Mouse (Mus musculus) kidney, embryonic 14.5 days (tissue): ENCODE measurements around the gene Apela. TPM values are rescaled to one million over a fixed set of nuclear protein-coding genes. Genes with fewer than 3 reads are reported as not detected.

ENCODE experiments used
- ATAC-seq: fragments of 200-750 bp; cut with Nextera tagmentation; 2 replicates; pipeline ENCODE4 v1.8.0; 2017; ENCODE audit warnings: moderate number of reproducible peaks, mild to moderate bottlenecking, moderate TSS enrichment, moderate library complexity; ENCODE audit not compliant: low FRiP score, low TSS enrichment
- H3K27ac ChIP-seq: fragments of 300-500 bp; sonication (generic); 2 replicates; pipeline ENCODE4 v1.5.1; 2014; ENCODE audit warnings: low read depth, mild to moderate bottlenecking, low read length, moderate library complexity, mixed read lengths
- H3K27me3 ChIP-seq: fragments of 300-500 bp; sonication (generic); 2 replicates; pipeline ENCODE4 v1.6.1; 2014; ENCODE audit warnings: mild to moderate bottlenecking, low read length; ENCODE audit not compliant: control insufficient read depth, insufficient read depth
- H3K36me3 ChIP-seq: fragments of 300-500 bp; sonication (generic); 2 replicates; pipeline ENCODE4 v1.6.1; 2014; ENCODE audit warnings: low read length, mixed read lengths; ENCODE audit not compliant: control insufficient read depth, insufficient read depth
- H3K4me1 ChIP-seq: fragments of 300-500 bp; sonication (generic); 2 replicates; pipeline ENCODE4 v1.6.1; 2014; ENCODE audit warnings: low read length, mixed read lengths; ENCODE audit not compliant: control insufficient read depth, insufficient read depth
- H3K4me2 ChIP-seq: fragments of 300-500 bp; sonication (generic); replicated peaks from 2 replicates; pipeline ENCODE4 v1.6.1; 2014; ENCODE audit warnings: low read depth, mild to moderate bottlenecking, low read length
- H3K4me3 ChIP-seq: fragments of 300-500 bp; sonication (generic); 2 replicates; pipeline ENCODE4 v1.5.1; 2014; ENCODE audit warnings: mild to moderate bottlenecking, low read length
- H3K9ac ChIP-seq: fragments of 300-500 bp; sonication (generic); 2 replicates; pipeline ENCODE4 v1.6.1; 2014; ENCODE audit warnings: low read depth, mild to moderate bottlenecking, low read length, moderate library complexity
- H3K9me3 ChIP-seq: fragments of 300-500 bp; sonication (generic); 2 replicates; pipeline ENCODE4 v1.6.1; 2016; ENCODE audit warnings: low read length; ENCODE audit not compliant: control insufficient read depth
- WGBS: fragments of 180-500 bp; shearing (Covaris S2); extraction: QIAGEN DNeasy Blood & Tissue Kit; methylation state at CpG from one replicate; pipeline ENCODE4 v1.1.7; 2014; 5-methylcytosine and 5-hydroxymethylcytosine counted together
- polyA plus RNA-seq: library from polyadenylated mRNA; unstranded; fragments of >200 nt; fragmentation: Nextera tagmentation; extraction: Ambion mirVana; gene quantifications from 2 replicates; pipeline ENCODE4 v1.2.1, GENCODE M21; 2014

Gene Apela
- polyA plus RNA-seq, 1 experiment from 2014 or later = 11.3 TPM

DNA sequence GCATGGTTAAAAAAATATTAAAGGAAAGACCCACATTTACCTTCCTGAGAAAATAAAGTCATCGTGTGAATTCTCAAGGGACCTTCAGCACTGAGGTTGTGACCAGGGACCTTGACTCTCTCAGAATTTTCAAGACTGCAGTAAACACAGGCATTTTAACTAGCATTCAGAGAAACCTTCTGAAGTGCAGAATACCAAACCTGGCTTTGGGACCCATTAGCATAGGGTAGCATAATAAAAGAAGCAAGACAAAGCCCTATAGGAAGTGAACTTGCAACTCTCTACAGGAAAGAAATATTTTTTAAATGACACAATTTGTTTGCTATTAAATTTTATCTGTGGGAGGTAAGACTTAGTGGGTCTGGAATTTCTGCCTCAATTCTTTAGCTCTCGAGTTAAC, 26.9 kb upstream of the Apela start:
- Histone ChIP-seq H3K4me2 (no peak overlapping the region), H3K9ac (no peak overlapping the region), H3K36me3 (no peaks in the 10 kb centered on the region), H3K4me1 (no peaks in the 10 kb centered on the region), H3K27ac (no peak overlapping the region), H3K9me3 (no peaks in the 10 kb centered on the region), H3K27me3 (no peaks in the 10 kb centered on the region), H3K4me3 (no peak overlapping the region)
- WGBS = 37% methylated on average over 2 of the region's 2 CpGs
- peak; percentile 24; the same call in 1 of the 2 replicates for ATAC-seq

DNA sequence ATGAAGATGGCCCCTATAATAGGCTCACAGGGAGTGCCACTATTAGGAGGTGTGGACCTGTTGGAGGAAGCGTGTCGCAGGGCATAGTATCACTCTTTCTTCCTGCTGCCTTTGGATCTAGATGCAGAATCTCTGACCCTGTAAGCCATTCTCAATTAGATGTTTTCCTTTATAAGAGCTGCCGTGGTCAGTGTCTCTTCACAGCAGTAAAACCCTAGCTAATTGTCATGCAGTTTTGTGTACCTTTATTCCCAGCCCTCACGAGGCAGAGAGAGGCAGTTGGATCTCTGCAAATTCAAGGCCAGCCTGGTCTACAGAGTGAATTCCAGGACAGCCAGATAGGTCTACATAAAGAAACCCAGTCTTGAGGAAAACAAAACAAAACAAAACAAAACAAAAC, 25.1 kb upstream of the Apela start:
- H3K36me3 ChIP-seq = no peaks in the 10 kb centered on the region
- no peak overlapping the region for H3K4me2 ChIP-seq
- no peak overlapping the region for H3K9ac ChIP-seq
- no peaks in the 10 kb centered on the region for H3K27me3 ChIP-seq
- H3K27ac ChIP-seq = no peak overlapping the region
- ATAC-seq = no peak
- no peaks in the 10 kb centered on the region for H3K4me1 ChIP-seq
- H3K4me3 ChIP-seq = no peak overlapping the region
- WGBS = 76% methylated on average over 4 of the region's 4 CpGs
- no peaks in the 10 kb centered on the region for H3K9me3 ChIP-seq

DNA sequence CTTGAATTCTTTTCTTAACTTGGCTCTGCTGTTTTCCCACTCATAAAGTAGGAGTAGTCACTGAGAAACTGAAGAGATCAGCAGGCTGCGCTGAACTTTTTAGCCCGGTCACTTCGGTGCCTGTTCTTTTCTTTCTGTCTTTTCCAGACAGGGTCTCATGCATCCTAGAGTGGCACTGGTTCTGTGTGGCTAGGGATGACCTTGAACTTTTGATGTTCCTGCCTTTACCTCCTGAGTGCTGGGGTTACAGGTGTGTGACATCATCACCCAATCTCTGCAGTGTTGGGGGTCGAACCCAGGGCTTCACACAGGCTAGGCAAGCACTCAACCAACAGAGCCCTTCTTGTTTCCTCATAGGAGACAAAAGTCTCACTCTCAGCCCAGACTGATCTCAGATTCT, 19.6 kb upstream of the Apela start:
- ATAC-seq = no peak

DNA sequence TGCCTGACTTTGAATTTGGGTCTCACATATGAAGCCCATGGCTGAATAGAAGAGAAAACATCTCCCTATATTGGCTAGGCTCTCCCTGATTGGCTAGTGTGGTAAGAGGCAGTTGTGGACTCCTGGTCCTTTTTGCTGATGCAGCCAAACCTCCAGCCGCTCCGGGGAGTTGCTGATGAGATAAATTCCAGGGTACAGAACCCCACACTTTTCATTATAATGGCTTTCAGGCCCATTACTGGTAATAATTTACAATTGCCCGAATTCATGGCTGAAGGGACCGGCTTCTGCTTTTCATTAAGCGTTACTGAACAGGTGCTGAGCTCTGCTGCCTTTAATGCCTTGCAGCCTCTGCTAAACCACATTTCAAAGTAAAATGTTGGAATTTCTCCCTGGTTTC, 16.8 kb upstream of the Apela start:
- H3K9me3 ChIP-seq = 0 out of 2 replicates have a peak, but pooled peaks cover 2% of the 10 kb centered on the region
- H3K4me3 ChIP-seq = no peak overlapping the region
- H3K27ac ChIP-seq = no peak overlapping the region
- no peaks in the 10 kb centered on the region for H3K36me3 ChIP-seq
- 54% methylated on average over 5 of the region's 5 CpGs for whole genome bisulfite sequencing
- no peaks in the 10 kb centered on the region for H3K27me3 ChIP-seq
- H3K4me1 ChIP-seq = no peaks in the 10 kb centered on the region
- ATAC-seq = no peak
- no peak overlapping the region for H3K9ac ChIP-seq
- no peak overlapping the region for H3K4me2 ChIP-seq

More for the DNA sequence above, 19.6 kb upstream of the Apela start:
- no peak overlapping the region for H3K27ac ChIP-seq
- H3K4me3 ChIP-seq = no peak overlapping the region
- H3K9ac ChIP-seq = no peak overlapping the region
- no peak overlapping the region for H3K4me2 ChIP-seq
- 90% methylated on average over 4 of the region's 4 CpGs for WGBS
- no peaks in the 10 kb centered on the region for H3K36me3 ChIP-seq
- no peaks in the 10 kb centered on the region for H3K4me1 ChIP-seq
- H3K9me3 ChIP-seq = no peaks in the 10 kb centered on the region
- no peaks in the 10 kb centered on the region for H3K27me3 ChIP-seq

DNA sequence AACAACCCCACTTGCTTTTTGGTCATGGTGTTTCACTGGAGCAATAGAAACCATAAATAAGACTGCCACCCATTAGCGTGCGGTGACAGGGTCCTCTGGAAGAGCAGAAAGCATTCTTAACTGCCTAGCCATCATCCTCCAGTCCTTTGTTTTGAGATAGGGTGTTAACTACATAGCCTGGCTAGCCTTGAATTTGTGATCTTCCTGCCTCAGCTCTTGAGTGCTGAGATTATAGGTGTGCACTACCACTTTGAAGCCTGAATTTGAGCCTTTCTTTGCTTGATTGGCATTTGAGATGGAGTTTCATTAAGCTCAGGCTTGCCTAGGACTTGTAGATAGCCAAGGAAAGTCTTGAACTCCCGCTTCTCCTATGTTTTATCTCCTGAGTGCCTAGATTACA, 16.4 kb upstream of the Apela start:
- H3K4me1 ChIP-seq = no peaks in the 10 kb centered on the region
- no peak for ATAC-seq
- no peak overlapping the region for H3K9ac ChIP-seq
- 0 out of 2 replicates have a peak, but pooled peaks cover 2% of the 10 kb centered on the region for H3K9me3 ChIP-seq
- WGBS = 62% methylated on average over 3 of the region's 3 CpGs
- H3K27me3 ChIP-seq = no peaks in the 10 kb centered on the region
- H3K4me2 ChIP-seq = no peak overlapping the region
- H3K36me3 ChIP-seq = no peaks in the 10 kb centered on the region
- H3K4me3 ChIP-seq = no peak overlapping the region
- no peak overlapping the region for H3K27ac ChIP-seq

DNA sequence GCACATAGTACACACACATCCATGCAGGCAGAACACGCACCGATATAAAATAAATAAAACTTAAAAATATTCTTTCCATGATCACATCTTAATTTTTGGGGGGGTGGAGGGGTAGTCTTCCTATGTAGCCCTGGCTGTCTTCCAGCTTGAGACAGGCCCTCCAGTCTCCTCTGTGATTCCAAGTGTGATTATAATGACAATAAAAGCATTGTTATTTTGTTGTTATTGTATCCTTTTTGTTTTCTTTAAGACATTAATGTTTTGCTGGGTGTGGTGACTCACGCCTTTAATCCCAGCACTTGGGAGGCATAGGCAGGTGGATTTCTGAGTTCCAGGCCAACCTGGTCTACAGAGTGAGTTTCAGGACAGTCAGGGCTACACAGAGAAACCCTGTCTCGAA, 10.7 kb upstream of the Apela start:
- Histone ChIP-seq H3K4me3 (no peak overlapping the region), H3K27me3 (no peaks in the 10 kb centered on the region), H3K27ac (no peak overlapping the region), H3K36me3 (no peaks in the 10 kb centered on the region), H3K4me1 (no peaks in the 10 kb centered on the region), H3K9me3 (0 out of 2 replicates have a peak, but pooled peaks cover 2% of the 10 kb centered on the region), H3K9ac (no peak overlapping the region), H3K4me2 (no peak overlapping the region)
- no peak for ATAC-seq
- WGBS = 85% methylated on average over 4 of the region's 4 CpGs

DNA sequence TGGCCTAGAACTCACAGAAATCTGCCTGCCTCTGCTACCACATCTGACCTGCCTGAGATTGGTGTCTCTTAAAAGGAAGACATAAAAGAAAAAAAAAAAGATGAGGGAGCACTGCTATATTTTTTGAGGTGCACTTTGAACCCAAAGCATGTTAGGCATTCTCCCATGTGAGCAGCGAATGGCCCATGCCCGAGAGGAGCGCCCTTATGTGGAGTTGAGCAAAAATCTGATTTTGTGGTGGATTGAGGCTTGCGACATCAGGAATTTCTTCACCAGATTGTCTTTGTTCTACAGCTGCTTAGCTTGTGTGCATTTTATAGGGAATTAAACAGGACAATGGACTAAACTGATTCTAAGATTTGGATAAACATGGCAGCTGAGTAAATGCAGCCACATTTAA, 10.1 kb upstream of the Apela start:
- no peak for ATAC-seq
- H3K9me3 ChIP-seq = 0 out of 2 replicates have a peak, but pooled peaks cover 2% of the 10 kb centered on the region
- H3K27ac ChIP-seq = no peak overlapping the region
- no peaks in the 10 kb centered on the region for H3K27me3 ChIP-seq
- WGBS = 92% methylated on average over 4 of the region's 4 CpGs
- H3K4me2 ChIP-seq = no peak overlapping the region
- no peaks in the 10 kb centered on the region for H3K36me3 ChIP-seq
- H3K4me3 ChIP-seq = no peak overlapping the region
- no peaks in the 10 kb centered on the region for H3K4me1 ChIP-seq
- H3K9ac ChIP-seq = no peak overlapping the region

DNA sequence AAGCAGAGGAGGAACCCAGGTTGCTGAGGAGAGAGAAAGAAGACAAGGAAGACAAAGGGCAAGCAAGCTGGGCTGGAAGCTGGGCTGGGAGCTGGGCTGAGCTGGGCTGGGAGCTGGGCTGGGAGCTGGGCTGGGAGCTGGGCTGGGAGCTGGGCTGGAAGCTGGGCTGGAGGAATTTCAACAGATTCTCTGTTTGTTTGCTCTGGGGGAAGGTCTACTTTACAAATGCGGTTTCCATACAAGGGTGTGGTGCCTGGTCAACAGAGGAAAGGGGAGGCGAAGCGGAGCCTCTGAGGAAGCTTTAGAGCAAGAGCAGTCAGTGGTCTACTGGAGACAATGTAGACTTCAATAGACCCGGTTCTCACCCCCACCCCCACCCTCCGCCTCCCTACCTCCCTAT, 9.4 kb upstream of the Apela start:
- Histone ChIP-seq H3K9ac (no peak overlapping the region), H3K4me1 (no peaks in the 10 kb centered on the region), H3K4me3 (no peak overlapping the region), H3K9me3 (0 out of 2 replicates have a peak, but pooled peaks cover 2% of the 10 kb centered on the region), H3K36me3 (no peaks in the 10 kb centered on the region), H3K27ac (no peak overlapping the region), H3K27me3 (no peaks in the 10 kb centered on the region), H3K4me2 (no peak overlapping the region)
- ATAC-seq = no peak
- WGBS = 48% methylated on average over 5 of the region's 5 CpGs

DNA sequence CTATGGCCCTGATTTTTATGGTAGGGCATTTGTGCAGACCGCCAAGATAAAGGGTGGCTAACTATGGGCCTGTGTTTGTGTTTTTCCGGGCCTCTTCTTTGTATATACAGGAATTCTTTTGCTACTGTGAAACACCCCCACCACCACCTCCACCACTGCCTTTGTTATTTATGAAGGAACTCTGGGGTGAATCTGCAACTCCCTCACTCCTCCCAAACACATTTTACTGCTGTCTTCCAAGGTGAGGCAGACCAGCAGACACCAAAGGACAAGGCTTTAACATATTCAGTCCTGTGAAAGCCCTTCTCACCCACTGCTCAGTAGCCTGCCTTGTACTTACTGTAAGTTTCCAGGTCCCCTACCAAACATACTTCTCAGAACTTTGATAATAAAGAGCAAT, 3.0 kb downstream of the Apela start:
- H3K4me2 ChIP-seq = no peak overlapping the region

More for the DNA sequence above, 3.0 kb downstream of the Apela start:
- no peaks in the 10 kb centered on the region for H3K27me3 ChIP-seq
- ATAC-seq = no peak
- H3K4me3 ChIP-seq = no peak overlapping the region
- H3K36me3 ChIP-seq = no peaks in the 10 kb centered on the region
- no peaks in the 10 kb centered on the region for H3K9me3 ChIP-seq
- H3K9ac ChIP-seq = no peak overlapping the region
- 19% methylated on average over 2 of the region's 2 CpGs for WGBS
- H3K27ac ChIP-seq = no peak overlapping the region
- H3K4me1 ChIP-seq = no peaks in the 10 kb centered on the region
